Mouse (Mus musculus): ENCODE results near the gene Atmin.

- TF ChIP-seq CTCF (IDR thresholded peaks at IDR 0.05; ENCODE audit: borderline replicate concordance, extremely low read depth, insufficient read depth, insufficient read length) (peak; percentile 53; the same call in 1 of the 2 replicates), POLR2A (IDR thresholded peaks at IDR 0.05; ENCODE audit: borderline replicate concordance, extremely low read depth, insufficient read depth, insufficient read length, poor library complexity, severe bottlenecking) (no peak)
Measured at GRCm38 (mm10) chr8:116927880-116928279, 15.3 kb upstream of the Atmin start.
